Mouse (Mus musculus) heart, postnatal 4 days (tissue): ENCODE results near the gene Chmp2b. TPM values are rescaled to one million over a fixed set of nuclear protein-coding genes. Genes with fewer than 3 reads are reported as not detected.

Experiments
- DNase-seq: peaks from one replicate; pipeline ENCODE4 v3.0.0; 2021
- total RNA-seq, 2 experiments: library from RNA; stranded (reverse); gene quantifications; 2 replicates each; pipeline ENCODE4 v1.2.3; 2021

Chmp2b gene
- total RNA-seq, 2 experiments from 2014 or later: 46.6 to 48.4 TPM

- no peak for DNase-seq
Observed at GRCm38 (mm10) chr16:65526004-65526403, 36.5 kb downstream of the Chmp2b start.

- no peak for DNase-seq
Observed at GRCm38 (mm10) chr16:65520211-65520610, 42.3 kb downstream of the Chmp2b start, which contains the start of gene Pou1f1. TSS of gene Pou1f1 (plus strand) at chr16:65520511.

GRCm38 (mm10) chr16:65514223-65514622 is 48.3 kb downstream of the Chmp2b start:
- DNase-seq: no peak

GRCm38 (mm10) chr16:65497049-65497448 is 65.5 kb downstream of the Chmp2b start:
- peak; percentile 34 for DNase-seq

GRCm38 (mm10) chr16:65496030-65496429 is 66.5 kb downstream of the Chmp2b start:
- no peak for DNase-seq

Other genes starting within 250 kb of the Chmp2b start
- not detected for gene Pou1f1, start 42.2 kb downstream of the Chmp2b start, total RNA-seq